Mouse (Mus musculus) gastrocnemius, adult 18-20 months (tissue): ENCODE data around the gene Mitf. TPM values are rescaled to one million over a fixed set of nuclear protein-coding genes. Genes with fewer than 3 reads are reported as not detected.

ENCODE experiments used
- DNase-seq: peaks from one replicate; pipeline ENCODE4 v3.0.0; 2021; ENCODE audit warnings: low spot score
- total RNA-seq, 2 experiments: library from RNA; stranded (reverse); gene quantifications; 2 replicates each; pipeline ENCODE4 v1.2.3; 2021

The Mitf gene
- total RNA-seq, 2 experiments from 2014 or later = 15.3 to 19.4 TPM

GRCm38 (mm10) chr6:97821811-97822210 lies 15.0 kb downstream of the Mitf start:
- no peak for DNase-seq

- no peak for DNase-seq
These were observed 19.9 kb downstream of the Mitf start for GRCm38 (mm10) chr6:97826642-97827275.

- DNase-seq = no peak
These were observed 21.2 kb downstream of the Mitf start for GRCm38 (mm10) chr6:97828021-97828420.

- DNase-seq = peak; percentile 25
These were observed 22.2 kb downstream of the Mitf start for GRCm38 (mm10) chr6:97828822-97829719.

- DNase-seq = no peak
These were observed 25.6 kb downstream of the Mitf start for GRCm38 (mm10) chr6:97832501-97832900.

GRCm38 (mm10) chr6:97836176-97836575 lies 29.3 kb downstream of the Mitf start:
- peak; percentile 39 for DNase-seq

GRCm38 (mm10) chr6:97837711-97838110 lies 30.9 kb downstream of the Mitf start:
- no peak for DNase-seq

- DNase-seq = no peak
These were observed 32.7 kb downstream of the Mitf start for GRCm38 (mm10) chr6:97839568-97839967.

GRCm38 (mm10) chr6:97844112-97844511 lies 37.3 kb downstream of the Mitf start:
- DNase-seq = no peak

- DNase-seq = peak; percentile 52
These were observed 41.5 kb downstream of the Mitf start for GRCm38 (mm10) chr6:97848191-97848857.

- DNase-seq = peak; percentile 50
These were observed 47.4 kb downstream of the Mitf start for GRCm38 (mm10) chr6:97854236-97854635.

GRCm38 (mm10) chr6:97855420-97856170 lies 48.7 kb downstream of the Mitf start:
- DNase-seq = peak; percentile 72

GRCm38 (mm10) chr6:97856502-97856901 lies 49.6 kb downstream of the Mitf start:
- DNase-seq = no peak

GRCm38 (mm10) chr6:97857690-97858089 lies 50.8 kb downstream of the Mitf start:
- peak; percentile 55 for DNase-seq

- DNase-seq = no peak
These were observed 59.7 kb downstream of the Mitf start for GRCm38 (mm10) chr6:97866575-97866974.

GRCm38 (mm10) chr6:97868005-97868404 lies 61.2 kb downstream of the Mitf start:
- no peak for DNase-seq

GRCm38 (mm10) chr6:97869953-97870352 lies 63.1 kb downstream of the Mitf start:
- no peak for DNase-seq

- no peak for DNase-seq
These were observed 64.6 kb downstream of the Mitf start for GRCm38 (mm10) chr6:97871296-97872030.

GRCm38 (mm10) chr6:97873102-97873501 lies 66.2 kb downstream of the Mitf start:
- no peak for DNase-seq

- DNase-seq = no peak
These were observed 70.1 kb downstream of the Mitf start for GRCm38 (mm10) chr6:97876990-97877389.

- DNase-seq = no peak
These were observed 70.6 kb downstream of the Mitf start for GRCm38 (mm10) chr6:97877492-97877891.
